Mouse (Mus musculus) liver, embryonic 13.5 days (tissue): ENCODE measurements at regions not wholly inside any gene's neighbourhood (a gene's known extent, or its start where the extent isn't known, plus 50 kb on each side); places are given as distances from the start of the nearest gene placed in this dataset.

Experiments used
- ATAC-seq: fragments of 200-750 bp; cut with Nextera tagmentation; 2 replicates; pipeline ENCODE4 v1.8.0; 2017; ENCODE audit warnings: low read depth, mild to moderate bottlenecking, moderate number of reproducible peaks, moderate library complexity
- DNase-seq: peaks from one replicate; pipeline ENCODE4 v3.0.0; 2022
- H3K27ac ChIP-seq: fragments of 300-500 bp; sonication (generic); 2 replicates; pipeline ENCODE4 v1.5.1; 2015; ENCODE audit warnings: moderate library complexity, mild to moderate bottlenecking, inconsistent platforms
- H3K27me3 ChIP-seq: fragments of 300-500 bp; sonication (generic); 2 replicates; pipeline ENCODE4 v1.6.1; 2015; ENCODE audit warnings: mild to moderate bottlenecking, inconsistent platforms
- H3K36me3 ChIP-seq: fragments of 300-500 bp; sonication (generic); 2 replicates; pipeline ENCODE4 v1.6.1; 2015; ENCODE audit warnings: mild to moderate bottlenecking, inconsistent platforms
- H3K4me1 ChIP-seq: fragments of 300-500 bp; sonication (generic); replicated peaks from 2 replicates; pipeline ENCODE4 v1.6.1; 2015; ENCODE audit warnings: inconsistent platforms
- H3K4me2 ChIP-seq: fragments of 300-500 bp; sonication (generic); 2 replicates; pipeline ENCODE4 v1.6.1; 2015; ENCODE audit warnings: inconsistent platforms, mild to moderate bottlenecking, moderate library complexity
- H3K4me3 ChIP-seq: fragments of 300-500 bp; sonication (generic); replicated peaks from 2 replicates; pipeline ENCODE4 v1.5.1; 2015; ENCODE audit warnings: mild to moderate bottlenecking, inconsistent platforms
- H3K9ac ChIP-seq: fragments of 300-500 bp; sonication (generic); 2 replicates; pipeline ENCODE4 v1.6.1; 2015; ENCODE audit warnings: mild to moderate bottlenecking, inconsistent platforms
- H3K9me3 ChIP-seq: fragments of 300-500 bp; sonication (generic); replicated peaks from 2 replicates; pipeline ENCODE4 v1.6.1; 2016; ENCODE audit warnings: inconsistent platforms
- WGBS: fragments of 180-500 bp; shearing (Covaris S2); methylation state at CpG from one replicate; pipeline ENCODE4 v1.1.7; 2015; ENCODE audit not compliant: insufficient replicate concordance; 5-methylcytosine and 5-hydroxymethylcytosine counted together

DNA sequence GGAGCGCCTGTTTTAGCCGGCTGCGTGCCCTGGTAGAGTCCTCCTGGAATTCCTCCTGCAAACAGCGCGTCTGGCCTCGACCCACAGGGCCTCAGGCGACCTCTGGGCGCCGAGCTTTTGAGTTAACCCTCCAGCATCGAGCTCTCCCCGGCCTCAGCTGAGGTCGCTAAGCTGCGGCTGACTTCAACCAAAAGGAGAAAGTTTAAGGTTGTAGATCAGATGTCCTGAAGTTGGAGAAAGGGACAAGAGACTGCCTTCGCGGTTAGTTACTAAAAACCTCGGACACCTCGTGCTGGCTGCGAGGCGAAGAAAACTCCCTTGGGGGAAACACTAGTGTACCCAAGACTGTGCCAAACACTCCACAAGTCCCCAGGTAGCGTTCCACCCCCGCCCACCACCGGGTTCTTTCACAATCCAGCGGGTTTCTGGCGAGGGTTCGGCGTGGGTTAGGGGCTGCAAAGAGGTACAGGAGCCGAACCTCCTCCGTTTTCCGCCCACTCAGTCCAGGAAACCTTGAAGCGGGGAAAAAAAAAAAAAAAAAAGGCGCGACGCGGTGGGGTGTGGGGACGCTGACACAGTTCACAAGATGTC lies 78.9 kb downstream of the Kcnrg start:
- no peak for ATAC-seq
- Histone ChIP-seq H3K9me3 (no peaks in the 10 kb centered on the region), H3K9ac (no peak overlapping the region), H3K36me3 (no peaks in the 10 kb centered on the region), H3K4me3 (peak overlapping the region; percentile 54), H3K27ac (no peak overlapping the region), H3K4me2 (peak overlapping the region; percentile 69), H3K4me1 (peaks cover 48% of the 10 kb centered on the region), H3K27me3 (peaks cover 73% of the 10 kb centered on the region)
- 1% methylated on average over 35 of the region's 35 CpGs for WGBS
- no peak for DNase-seq

DNA sequence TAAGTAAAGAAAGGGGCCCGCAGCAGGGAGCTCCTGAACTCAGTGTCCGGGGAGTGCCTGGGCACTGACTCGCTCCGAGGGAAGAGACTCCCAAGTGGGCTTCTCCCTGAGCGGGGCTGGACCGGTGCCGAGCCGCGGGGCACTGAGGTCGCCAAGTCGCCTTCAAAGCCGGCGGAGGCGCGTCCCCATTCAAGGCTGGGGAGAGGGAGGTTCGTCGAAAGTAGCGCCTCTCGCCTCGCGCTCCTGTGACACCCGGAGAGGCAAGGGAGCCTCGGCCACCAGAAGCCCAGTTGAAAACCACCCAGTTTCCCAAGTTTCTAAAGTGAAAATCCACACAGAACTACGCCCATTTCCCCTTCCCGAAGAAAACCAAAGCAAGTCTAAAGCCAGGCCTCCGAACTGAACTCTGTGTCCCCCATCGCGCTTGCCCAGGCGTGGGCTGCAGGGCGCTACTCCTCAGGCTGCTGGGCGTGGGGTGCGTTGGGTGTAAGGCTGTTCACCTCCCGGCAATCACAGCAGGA lies 79.6 kb downstream of the Kcnrg start:
- Histone ChIP-seq H3K4me1 (peaks cover 48% of the 10 kb centered on the region), H3K4me2 (peak overlapping the region; percentile 69), H3K4me3 (peak overlapping the region; percentile 54), H3K9me3 (no peaks in the 10 kb centered on the region), H3K27ac (no peak overlapping the region), H3K27me3 (peaks cover 80% of the 10 kb centered on the region), H3K36me3 (no peaks in the 10 kb centered on the region), H3K9ac (peak overlapping the region; percentile 39; the same call in 1 of the 2 replicates)
- under 1% methylated on average over 32 of the region's 33 CpGs for WGBS
- DNase-seq = no peak
- ATAC-seq = no peak

DNA sequence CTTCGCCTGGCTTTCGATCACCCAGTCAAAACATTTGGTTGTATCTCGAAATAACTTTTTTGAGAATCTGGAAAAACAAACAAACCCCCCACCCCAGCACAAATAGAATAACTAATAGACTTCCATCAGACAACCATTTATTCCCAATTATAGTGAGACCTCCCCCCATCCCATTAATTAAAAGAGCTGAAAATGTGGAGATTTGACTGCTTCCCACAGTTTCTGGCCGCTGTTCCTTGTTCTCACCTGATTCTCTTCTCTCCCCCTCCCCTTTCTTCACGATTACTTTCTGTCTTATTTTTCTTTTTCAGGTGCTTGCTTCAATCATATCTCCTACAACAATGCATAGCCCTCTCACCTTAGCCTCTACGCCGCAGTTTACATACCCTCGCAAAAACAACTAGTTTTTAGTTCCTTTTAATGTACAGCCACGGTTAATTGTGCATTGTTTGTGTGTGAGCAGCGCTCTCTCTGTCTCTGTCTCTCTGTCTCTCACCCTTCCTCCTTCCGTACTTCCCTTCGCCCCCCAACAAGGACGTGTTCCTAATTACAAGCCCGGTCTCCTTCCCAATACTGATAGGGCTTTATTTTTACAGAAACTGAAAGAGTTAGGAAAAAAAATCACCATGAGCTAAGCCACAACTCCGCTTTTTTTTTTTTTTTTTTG lies 80.2 kb downstream of the Kcnrg start:
- WGBS = under 1% methylated on average over 15 of the region's 15 CpGs
- H3K4me3 ChIP-seq = peak overlapping the region; percentile 54
- H3K27ac ChIP-seq = no peak overlapping the region
- peaks cover 48% of the 10 kb centered on the region for H3K4me1 ChIP-seq
- ATAC-seq = no peak
- no peak for DNase-seq
- peak overlapping the region; percentile 39; the same call in 1 of the 2 replicates for H3K9ac ChIP-seq
- H3K27me3 ChIP-seq = peaks cover 86% of the 10 kb centered on the region
- peak overlapping the region; percentile 69 for H3K4me2 ChIP-seq
- H3K36me3 ChIP-seq = no peaks in the 10 kb centered on the region
- H3K9me3 ChIP-seq = no peaks in the 10 kb centered on the region

DNA sequence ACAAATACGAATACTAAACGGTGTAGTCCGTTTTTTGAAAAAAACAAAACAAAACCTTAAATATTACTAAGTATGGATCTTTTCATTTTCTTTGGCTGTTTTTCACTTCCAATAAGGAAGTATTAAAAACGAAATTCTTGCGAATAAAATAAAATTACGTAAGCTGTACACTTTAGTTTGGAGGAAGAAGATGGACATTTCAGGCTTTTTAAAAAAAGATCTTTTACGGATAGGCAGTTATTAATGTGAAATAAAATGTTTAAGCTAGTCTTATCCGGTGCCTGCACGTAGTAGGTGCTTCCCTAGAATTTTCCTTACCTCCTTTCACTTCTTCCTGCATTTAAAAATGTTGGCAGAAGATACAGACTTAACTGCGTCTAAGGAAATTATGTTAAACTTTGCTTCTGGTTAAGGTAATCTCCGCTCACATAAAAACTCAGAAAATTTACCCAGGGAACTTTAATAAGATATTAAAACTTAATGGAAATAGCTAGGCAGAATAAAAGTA lies 80.8 kb downstream of the Kcnrg start:
- Histone ChIP-seq H3K9me3 (no peaks in the 10 kb centered on the region), H3K27ac (no peak overlapping the region), H3K27me3 (peaks cover 91% of the 10 kb centered on the region), H3K36me3 (no peaks in the 10 kb centered on the region), H3K4me3 (no peak overlapping the region), H3K4me2 (no peak overlapping the region), H3K4me1 (peaks cover 48% of the 10 kb centered on the region), H3K9ac (no peak overlapping the region)
- ATAC-seq (no peak), DNase-seq (no peak)
- WGBS = 7% methylated on average over 11 of the region's 11 CpGs

DNA sequence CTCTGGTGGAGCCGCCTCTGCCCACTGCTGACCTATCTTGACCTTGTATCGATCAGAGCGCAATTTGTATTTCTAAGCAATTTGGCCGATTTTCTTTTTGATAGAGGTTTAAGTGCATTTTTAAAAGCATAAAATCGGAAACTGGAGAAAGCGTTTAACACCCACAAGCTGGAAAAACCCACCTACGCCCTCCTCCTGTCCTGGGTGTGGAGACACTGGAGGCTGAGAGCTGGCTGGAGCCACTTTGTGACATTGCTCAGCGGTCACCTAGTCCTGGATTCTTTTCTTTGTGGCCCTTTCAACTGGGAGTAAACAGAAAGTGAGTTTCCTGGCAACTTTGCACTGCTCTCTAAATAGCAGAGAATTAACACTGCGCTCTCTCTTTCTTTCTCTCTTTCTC lies 81.4 kb downstream of the Kcnrg start:
- no peak for DNase-seq
- ATAC-seq = no peak
- Histone ChIP-seq H3K4me1 (peaks cover 42% of the 10 kb centered on the region), H3K27ac (no peak overlapping the region), H3K4me3 (peak overlapping the region; percentile 32), H3K36me3 (no peaks in the 10 kb centered on the region), H3K27me3 (peaks cover 92% of the 10 kb centered on the region), H3K9ac (no peak overlapping the region), H3K9me3 (no peaks in the 10 kb centered on the region), H3K4me2 (peak overlapping the region; percentile 55)
- WGBS = 3% methylated on average over 9 of the region's 9 CpGs

DNA sequence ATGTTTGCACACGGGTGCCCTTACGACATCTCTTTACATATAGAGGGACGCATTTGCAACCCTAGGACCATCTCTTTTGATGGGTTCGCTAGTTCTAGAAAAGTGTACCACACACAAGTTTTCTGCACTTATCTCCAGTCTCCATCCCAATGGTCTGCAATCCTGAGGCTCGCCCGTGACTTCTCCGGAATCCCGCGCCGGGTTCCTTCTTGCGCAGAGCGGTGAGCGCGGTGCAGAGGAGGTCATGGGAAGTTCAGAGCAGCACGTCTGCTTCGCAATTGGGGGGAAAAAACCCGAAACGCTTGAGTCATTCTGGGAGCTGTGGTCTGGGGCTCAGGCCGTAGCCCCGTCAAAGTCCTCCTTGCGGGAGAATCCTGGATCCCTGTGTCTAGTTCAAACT lies 82.0 kb downstream of the Kcnrg start:
- Histone ChIP-seq H3K9me3 (no peaks in the 10 kb centered on the region), H3K4me2 (peak overlapping the region; percentile 55), H3K27me3 (peaks cover 86% of the 10 kb centered on the region), H3K9ac (no peak overlapping the region), H3K4me1 (peaks cover 36% of the 10 kb centered on the region), H3K36me3 (no peaks in the 10 kb centered on the region), H3K4me3 (peak overlapping the region; percentile 32), H3K27ac (no peak overlapping the region)
- DNase-seq (no peak), ATAC-seq (no peak)
- WGBS = 2% methylated on average over 21 of the region's 21 CpGs

DNA sequence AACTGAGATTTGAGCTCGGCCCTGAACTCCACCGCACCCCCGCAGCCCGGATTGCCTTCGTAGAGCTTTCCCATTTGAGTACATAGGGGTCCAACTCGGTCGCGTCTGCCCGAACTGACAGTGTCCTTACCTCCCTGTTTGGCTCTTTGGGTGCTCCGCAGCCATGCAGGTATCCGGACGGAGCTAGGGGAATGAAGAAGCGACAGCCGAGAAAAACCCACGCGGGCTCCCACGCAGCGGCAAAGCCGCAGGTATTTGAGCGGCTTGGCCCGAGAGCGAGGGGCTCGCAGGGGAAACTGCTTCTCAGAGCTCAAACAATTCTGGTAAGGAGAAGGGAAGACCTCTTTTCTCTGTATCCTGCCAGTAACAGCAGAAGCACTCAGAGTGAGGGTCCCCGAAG lies 82.5 kb downstream of the Kcnrg start:
- no peak for DNase-seq
- H3K27ac ChIP-seq = no peak overlapping the region
- H3K9me3 ChIP-seq = no peaks in the 10 kb centered on the region
- peak overlapping the region; percentile 32 for H3K4me3 ChIP-seq
- peak overlapping the region; percentile 55 for H3K4me2 ChIP-seq
- ATAC-seq = no peak
- peaks cover 31% of the 10 kb centered on the region for H3K4me1 ChIP-seq
- no peak overlapping the region for H3K9ac ChIP-seq
- WGBS = 16% methylated on average over 24 of the region's 24 CpGs
- H3K27me3 ChIP-seq = peaks cover 84% of the 10 kb centered on the region
- H3K36me3 ChIP-seq = no peaks in the 10 kb centered on the region

DNA sequence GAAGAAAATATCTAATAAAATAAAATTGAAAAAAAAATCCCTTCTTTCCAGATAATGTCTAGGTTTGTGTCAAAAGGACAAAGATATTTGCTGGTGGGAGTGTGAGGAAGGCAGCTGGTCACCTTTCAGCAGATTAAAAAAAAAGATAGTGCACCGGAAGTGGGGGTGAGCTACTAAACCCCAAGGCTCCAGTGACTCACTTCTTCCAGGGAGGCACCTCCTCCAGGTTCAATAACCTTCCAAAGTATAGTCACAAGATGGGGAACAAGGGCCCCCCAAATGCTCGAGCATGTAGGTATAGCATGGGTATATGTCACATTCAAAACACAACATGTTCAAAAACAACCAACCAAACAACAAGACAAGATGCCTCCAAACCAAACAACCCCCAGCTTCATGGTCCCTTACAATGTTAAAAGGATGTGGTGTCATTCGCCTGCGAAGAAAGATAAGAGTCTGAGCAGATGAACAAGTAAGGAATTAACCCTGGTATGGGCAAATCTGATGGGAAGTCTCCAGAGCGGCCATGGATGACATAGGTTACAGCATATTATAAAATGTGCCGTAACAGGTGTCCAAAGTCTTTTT lies 84.6 kb downstream of the Kcnrg start:
- Histone ChIP-seq H3K9me3 (no peaks in the 10 kb centered on the region), H3K4me1 (peaks cover 13% of the 10 kb centered on the region), H3K9ac (no peak overlapping the region), H3K36me3 (no peaks in the 10 kb centered on the region), H3K4me3 (no peak overlapping the region), H3K27me3 (peaks cover 66% of the 10 kb centered on the region), H3K27ac (no peak overlapping the region), H3K4me2 (no peak overlapping the region)
- ATAC-seq (no peak), DNase-seq (no peak)
- WGBS = 26% methylated on average over 6 of the region's 6 CpGs

DNA sequence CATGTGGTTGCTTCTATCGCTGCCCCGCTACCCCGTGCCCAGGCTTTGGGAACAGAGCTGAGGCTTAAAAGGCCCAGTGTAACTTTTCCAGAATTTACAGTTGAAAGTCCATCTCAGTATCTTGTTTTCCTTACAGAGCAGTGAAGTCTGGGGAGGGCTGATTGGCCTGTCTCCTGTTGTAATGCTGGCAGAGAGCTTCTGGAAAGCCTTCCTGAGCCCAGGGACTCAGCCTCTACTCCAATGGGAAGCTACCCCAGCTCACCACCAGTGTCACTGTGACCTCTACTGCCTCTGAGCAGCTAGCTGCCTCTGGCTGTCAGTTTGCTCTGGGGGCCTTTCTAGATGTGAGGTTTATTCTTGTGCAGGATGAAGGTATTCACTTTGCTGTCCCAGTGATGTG lies 87.5 kb downstream of the Kcnrg start:
- Histone ChIP-seq H3K4me1 (no peaks in the 10 kb centered on the region; the same call in 1 of the 2 replicates), H3K4me2 (no peak overlapping the region), H3K4me3 (no peak overlapping the region), H3K9me3 (no peaks in the 10 kb centered on the region), H3K27ac (no peak overlapping the region), H3K27me3 (peaks cover 39% of the 10 kb centered on the region), H3K9ac (no peak overlapping the region), H3K36me3 (no peaks in the 10 kb centered on the region)
- DNase-seq = no peak
- 83% methylated on average over 3 of the region's 3 CpGs for whole genome bisulfite sequencing
- no peak for ATAC-seq

DNA sequence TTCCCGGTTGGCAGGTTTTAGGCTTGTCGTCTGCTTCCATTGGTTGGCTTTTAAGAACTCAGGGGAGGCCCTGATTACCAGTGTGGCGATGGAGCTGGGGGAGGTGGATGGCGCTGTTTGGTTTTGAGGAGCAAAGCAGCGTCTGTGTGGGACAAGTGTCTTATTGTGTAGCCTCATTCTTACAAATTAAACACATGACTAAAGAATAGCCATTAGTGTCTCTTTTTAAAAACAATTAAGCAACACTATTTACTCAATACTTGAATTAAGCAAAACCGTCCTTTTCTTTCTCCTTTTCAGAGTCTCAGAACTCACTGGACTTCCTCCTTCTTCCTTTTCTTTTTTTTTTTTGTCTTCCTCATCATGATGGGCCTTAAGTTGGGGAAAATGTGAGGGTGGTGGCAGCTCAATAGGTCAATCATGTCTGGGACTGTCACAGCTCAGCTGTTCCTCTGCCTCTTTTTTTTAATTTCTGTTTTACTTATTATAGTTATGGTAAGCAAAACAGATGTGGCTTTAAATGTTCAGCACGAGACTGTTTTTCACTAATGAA lies 89.1 kb downstream of the Kcnrg start:
- peaks cover 26% of the 10 kb centered on the region for H3K27me3 ChIP-seq
- H3K27ac ChIP-seq = no peak overlapping the region
- DNase-seq = no peak
- H3K4me1 ChIP-seq = no peaks in the 10 kb centered on the region; the same call in 1 of the 2 replicates
- H3K9me3 ChIP-seq = no peaks in the 10 kb centered on the region
- WGBS = 55% methylated on average over 7 of the region's 7 CpGs
- H3K4me2 ChIP-seq = no peak overlapping the region
- no peak overlapping the region for H3K4me3 ChIP-seq
- H3K36me3 ChIP-seq = no peaks in the 10 kb centered on the region
- no peak overlapping the region for H3K9ac ChIP-seq
- no peak for ATAC-seq

DNA sequence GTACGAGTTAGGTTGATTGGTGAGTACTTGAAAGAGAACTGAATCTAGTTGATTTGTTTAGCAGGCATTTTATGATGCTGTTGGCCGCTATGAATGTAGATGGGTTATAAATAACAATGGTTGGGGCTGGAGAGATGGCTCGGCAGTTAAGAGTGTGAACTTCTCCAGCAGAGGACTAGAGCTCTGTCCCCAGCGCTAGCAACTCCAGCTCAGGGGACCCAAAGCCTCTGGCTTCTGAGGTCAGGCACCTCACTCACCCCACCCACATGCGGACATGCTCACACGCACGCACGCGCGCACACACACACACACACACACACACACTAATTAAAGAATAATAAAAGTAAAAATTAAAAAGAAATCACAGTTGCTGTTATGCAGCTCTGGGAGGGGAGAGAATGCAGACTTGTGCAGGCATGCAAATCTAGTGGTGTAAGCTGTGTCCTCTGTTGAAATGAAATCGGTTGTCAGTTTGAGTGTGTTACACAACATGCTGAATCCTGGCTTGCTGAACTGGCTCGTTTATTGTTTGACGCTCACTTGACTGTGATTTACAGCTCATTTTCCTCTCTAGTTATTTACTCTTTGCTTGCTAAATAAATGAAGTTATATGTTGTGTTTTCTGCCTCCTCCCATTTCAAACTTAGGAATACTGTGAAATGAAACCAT lies 89.8 kb downstream of the Kcnrg start:
- Histone ChIP-seq H3K27ac (no peak overlapping the region), H3K4me1 (no peaks in the 10 kb centered on the region; the same call in 1 of the 2 replicates), H3K9ac (no peak overlapping the region), H3K4me3 (no peak overlapping the region), H3K4me2 (no peak overlapping the region), H3K9me3 (no peaks in the 10 kb centered on the region), H3K27me3 (peaks cover 19% of the 10 kb centered on the region), H3K36me3 (no peaks in the 10 kb centered on the region)
- DNase-seq = no peak
- no peak for ATAC-seq
- WGBS = 70% methylated on average over 13 of the region's 13 CpGs
